Mouse (Mus musculus) spleen, postnatal 36 days (tissue): ENCODE results near the gene Kif3a.

Source experiments
- DNase-seq, 2 experiments: peaks; one replicate each; pipeline ENCODE4 v3.0.0; 2022; ENCODE audit warnings: low spot score in 2 of 2, mixed read lengths in 1 of 2

The Kif3a gene

GRCm38 (mm10) chr11:53567224-53568014 lies at the start of gene Kif3a:
TSS of gene Kif3a (plus strand) at chr11:53567379.
- peak; percentile 92 to 95 for DNase-seq

DNA sequence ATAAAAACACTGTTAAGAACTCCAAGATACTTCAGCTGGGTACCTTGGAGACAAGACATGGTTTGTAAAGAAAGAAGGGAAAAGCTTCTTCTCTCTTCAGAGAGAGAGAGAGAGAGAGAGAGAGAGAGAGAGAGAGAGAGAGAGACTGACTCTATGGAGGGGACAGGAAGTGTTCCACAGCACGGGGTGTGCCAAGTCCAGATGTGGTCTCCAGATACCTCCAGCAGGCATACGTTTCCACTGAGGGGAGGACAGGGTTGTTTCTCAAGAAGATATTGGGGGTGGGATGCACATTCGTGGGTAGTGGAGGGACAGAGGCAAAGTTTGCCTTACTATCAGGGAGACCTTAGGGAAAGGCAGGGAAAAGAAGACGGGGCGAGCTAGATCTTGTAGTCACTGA lies 48.4 kb upstream of the Kif3a start:
- peak in 1 of 2 experiments; percentile 18 for DNase-seq

- DNase-seq = peak; percentile 18 to 38
Measured at GRCm38 (mm10) chr11:53519207-53520121, 47.7 kb upstream of the Kif3a start, which contains the start of gene Sept8. TSS of gene Sept8 (plus strand) at chr11:53519257.

GRCm38 (mm10) chr11:53520122-53520978 lies 46.8 kb upstream of the Kif3a start:
- peak; percentile 45 to 63 for DNase-seq

DNA sequence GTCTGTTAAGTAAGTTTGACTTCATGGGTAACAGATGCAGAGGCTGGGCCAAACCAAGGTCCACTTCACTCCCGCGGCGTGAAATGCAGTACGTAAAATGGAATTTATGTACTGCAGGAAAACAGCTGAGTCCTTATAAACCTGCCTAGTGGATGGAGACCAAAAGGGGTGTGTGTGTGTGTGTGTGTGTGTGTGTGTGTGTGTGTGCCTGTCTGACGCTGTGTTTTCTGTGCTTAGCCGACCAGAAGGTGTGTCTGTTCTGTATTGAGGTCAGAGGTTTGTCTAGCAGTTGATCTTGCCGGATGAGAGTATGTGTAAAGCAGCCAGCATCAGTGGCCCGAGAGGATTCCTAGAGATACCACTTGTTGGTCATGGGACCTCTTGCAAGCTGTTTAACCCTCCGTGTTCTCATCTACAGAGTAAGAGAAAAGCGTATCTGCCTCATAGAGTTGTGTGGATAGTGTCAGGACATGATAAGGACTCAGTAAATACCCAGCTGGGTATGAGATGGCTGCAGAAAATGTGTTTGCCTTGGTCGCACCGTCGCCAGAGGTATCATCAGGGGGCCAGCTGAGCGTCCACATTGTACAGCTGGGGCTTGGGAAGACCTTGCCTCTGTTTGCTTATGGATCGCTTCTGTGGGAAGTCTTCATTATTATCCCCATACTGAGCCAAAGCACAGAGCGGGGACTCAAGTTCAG lies 45.9 kb upstream of the Kif3a start:
- DNase-seq = no peak

DNA sequence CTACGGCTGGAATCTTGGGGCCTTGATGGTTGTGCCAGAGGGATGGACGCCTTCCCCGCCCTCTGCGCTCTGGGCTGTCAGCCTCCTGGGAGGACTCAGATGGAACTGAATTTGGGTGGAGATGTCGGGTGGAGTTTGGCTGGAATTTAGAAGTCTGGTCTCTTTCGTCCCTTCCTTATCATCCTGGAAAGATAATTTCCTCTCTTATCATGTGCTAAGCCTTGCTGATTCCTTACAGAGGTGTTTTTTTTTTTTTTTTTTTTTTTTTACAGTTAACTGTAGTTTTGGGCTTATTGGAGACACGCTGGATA lies 45.4 kb upstream of the Kif3a start:
- DNase-seq = no peak

DNA sequence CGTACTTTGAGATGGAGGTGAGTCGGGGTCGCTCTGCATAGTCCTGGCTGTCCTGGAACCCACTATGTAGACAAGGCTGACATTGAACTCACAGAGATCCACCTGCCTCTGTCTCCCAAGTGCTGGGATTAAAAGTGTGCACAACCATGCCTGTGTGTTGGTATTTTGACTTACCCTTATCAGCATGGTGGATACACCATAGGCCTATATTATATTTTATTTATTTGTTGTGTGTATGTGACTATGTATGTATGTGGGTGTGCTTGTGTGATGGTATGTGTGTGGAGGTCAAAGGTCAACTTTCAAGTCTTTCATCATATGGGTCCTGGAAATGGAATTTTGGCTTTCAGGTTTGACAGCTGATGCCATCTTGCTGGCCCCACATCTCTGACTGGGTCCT lies 44.8 kb upstream of the Kif3a start:
- no peak for DNase-seq

DNA sequence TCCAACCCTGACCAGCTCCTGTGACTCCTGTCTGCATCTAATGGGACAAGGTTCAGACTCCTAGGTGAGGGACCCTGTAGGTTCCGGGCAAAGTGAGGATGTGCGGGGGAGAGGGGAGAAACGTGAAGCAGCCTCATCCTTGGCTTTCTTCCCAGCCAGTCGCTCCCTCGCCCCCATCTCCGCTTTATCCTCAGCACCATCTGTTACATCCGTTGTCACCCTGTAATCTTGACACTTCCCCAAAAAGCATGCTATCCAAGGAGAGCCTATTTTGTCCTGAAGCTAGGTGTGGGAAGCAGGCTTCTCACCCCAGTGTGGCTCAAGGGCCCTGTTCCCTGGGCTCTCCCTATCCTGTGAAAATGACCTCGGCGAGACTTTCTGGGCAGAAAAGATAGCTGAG lies 44.2 kb upstream of the Kif3a start:
- no peak for DNase-seq

- DNase-seq = no peak
Measured at GRCm38 (mm10) chr11:53523545-53524405, 43.4 kb upstream of the Kif3a start.

DNA sequence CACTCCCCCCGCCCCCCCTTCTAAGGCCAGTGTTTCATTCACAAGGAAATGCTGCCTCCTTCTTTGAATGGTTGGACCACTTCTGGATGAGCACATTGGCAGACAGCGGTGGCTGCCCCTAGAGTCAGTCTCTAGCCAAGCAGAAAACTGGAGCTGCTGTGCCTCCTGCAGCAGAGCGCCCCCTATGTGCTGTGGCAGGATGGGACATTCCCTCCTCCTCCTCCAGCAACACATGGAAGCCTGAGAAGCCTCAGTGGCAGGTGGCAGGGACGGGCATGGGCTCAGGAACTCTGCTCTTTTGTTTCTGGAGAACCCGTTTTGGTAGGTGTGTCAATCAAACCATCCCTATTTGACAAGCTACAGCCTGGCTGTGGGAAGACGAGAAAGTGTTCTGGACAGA lies 42.3 kb upstream of the Kif3a start:
- no peak for DNase-seq

GRCm38 (mm10) chr11:53525461-53525860 lies 41.7 kb upstream of the Kif3a start:
- no peak for DNase-seq

- no peak for DNase-seq
Measured at GRCm38 (mm10) chr11:53528397-53529252, 38.6 kb upstream of the Kif3a start.

DNA sequence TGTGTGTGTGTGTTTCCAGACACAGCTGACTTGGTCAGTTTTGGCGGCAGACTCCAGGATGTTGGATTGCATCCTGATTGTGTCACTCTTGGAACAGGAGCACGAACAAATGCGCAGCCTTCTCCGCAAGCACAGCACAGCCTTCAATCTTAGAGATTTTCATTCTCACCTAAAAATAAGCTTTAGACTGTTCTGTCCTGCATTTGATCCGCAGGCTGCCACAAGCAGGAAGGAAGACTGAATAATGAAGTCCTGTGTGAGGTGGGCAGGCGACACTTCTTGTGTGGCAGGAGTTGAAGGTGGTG lies 38.0 kb upstream of the Kif3a start:
- DNase-seq = no peak

GRCm38 (mm10) chr11:53530001-53530400 lies 37.2 kb upstream of the Kif3a start:
- DNase-seq = no peak

GRCm38 (mm10) chr11:53531578-53532230 lies 35.5 kb upstream of the Kif3a start:
- DNase-seq = no peak

GRCm38 (mm10) chr11:53532231-53532620 lies 35.0 kb upstream of the Kif3a start:
- no peak for DNase-seq

- DNase-seq = no peak
Measured at GRCm38 (mm10) chr11:53539002-53539491, 28.1 kb upstream of the Kif3a start.

DNA sequence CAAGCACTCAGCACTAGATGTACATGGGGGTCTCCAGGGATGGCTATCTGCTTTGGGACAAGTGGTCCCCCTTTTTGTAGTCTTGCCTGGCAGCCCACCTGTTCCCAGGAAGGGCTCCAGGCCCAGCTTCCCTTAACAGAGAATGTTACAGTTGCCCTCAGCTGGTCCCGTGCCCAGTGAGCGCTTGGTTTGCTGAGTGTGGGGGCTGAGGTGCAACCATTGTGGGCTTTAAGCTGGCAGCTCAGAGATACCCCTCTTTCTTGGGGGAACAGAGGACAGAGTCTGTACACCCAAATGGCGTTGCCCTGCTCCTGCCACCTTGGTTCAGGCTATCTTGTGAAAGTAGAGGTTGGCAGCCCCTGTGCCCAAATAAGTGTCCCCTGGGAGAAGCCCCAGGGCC lies 26.8 kb upstream of the Kif3a start:
- no peak for DNase-seq

- no peak for DNase-seq
Measured at GRCm38 (mm10) chr11:53541222-53541621, 26.0 kb upstream of the Kif3a start.
